9 mouse cellular contexts compared by ENCODE assay signal in genomic region chr5:122129068-122129655, GRCm38 (mm10). TPM values are rescaled to one million over a fixed set of nuclear protein-coding genes. Genes with fewer than 3 reads are reported as not detected.
DNase-seq lines count a peak whose midpoint lies in the region; ATAC-seq and TF ChIP-seq lines count a peak whose summit lies in the region.
"Had no signal": no experiment of that assay in that cellular context is flagged by ENCODE, and none has a peak within 500 bp of the region (broad histone marks: within the 10 kb centered on the region; RNA-seq: fewer than 3 reads in every experiment).

No protein-coding gene starts in this region.

- no peak for TF ChIP-seq POLR2A in testis, adult 2 months (IDR thresholded peaks at IDR 0.05; ENCODE audit: control insufficient read depth, low read depth, low read length)

- 31% methylated on average over 16 of the region's 16 CpGs for WGBS in intestine, embryonic 14.5 days
- WGBS in intestine, embryonic 16.5 days: 29% methylated on average over 16 of the region's 16 CpGs
- 32% methylated on average over 16 of the region's 16 CpGs for WGBS in midbrain, embryonic 16.5 days

- H3K4me3 ChIP-seq in intestine, embryonic 14.5 days (ENCODE audit: low read depth, low read length): no peak overlapping the region
- H3K4me3 ChIP-seq in intestine, embryonic 16.5 days (ENCODE audit: low read length): no peak overlapping the region
- H3K4me3 ChIP-seq in midbrain, embryonic 16.5 days (ENCODE audit: low read depth, low read length): no peak overlapping the region
- H3K4me3 ChIP-seq in testis, adult 2 months (ENCODE audit: control insufficient read depth, low read depth, low read length): peak overlapping the region; percentile 87
- H3K4me3 ChIP-seq: megakaryocyte, embryonic 14.5 days had no signal

- H3K27ac ChIP-seq in intestine, embryonic 14.5 days (ENCODE audit: low read depth): no peak overlapping the region
- no peak overlapping the region for H3K27ac ChIP-seq in intestine, embryonic 16.5 days (ENCODE audit: low read length)
- no peak overlapping the region for H3K27ac ChIP-seq in midbrain, embryonic 16.5 days (ENCODE audit: low read length)
- H3K27ac ChIP-seq in testis, adult 2 months (ENCODE audit: control insufficient read depth, insufficient read depth, low read depth, low read length): no peak overlapping the region

- H3K27me3 ChIP-seq in intestine, embryonic 14.5 days (replicated peaks; ENCODE audit: control insufficient read depth, insufficient read depth, low read length): no peaks in the 10 kb centered on the region
- H3K27me3 ChIP-seq in intestine, embryonic 16.5 days (replicated peaks; ENCODE audit: control insufficient read depth, insufficient read depth, low read length): no peaks in the 10 kb centered on the region
- H3K27me3 ChIP-seq in midbrain, embryonic 16.5 days (ENCODE audit: control insufficient read depth, insufficient read depth, low read depth, low read length): no peaks in the 10 kb centered on the region
- no peaks in the 10 kb centered on the region for H3K27me3 ChIP-seq in testis, adult 2 months (ENCODE audit: control insufficient read depth, insufficient read depth, low read length)

- ATAC-seq in intestine, embryonic 14.5 days (replicated peaks; ENCODE audit: low FRiP score, low TSS enrichment, low read depth): no peak
- ATAC-seq in intestine, embryonic 16.5 days: no peak
- peak; percentile 28 for ATAC-seq in midbrain, embryonic 16.5 days

- peak; percentile 84 for DNase-seq in intestine, embryonic 14.5 days (ENCODE audit: low spot score)
- peak; percentile 84 for DNase-seq in cerebellum, adult 8-10 months
- DNase-seq in frontal cortex, postnatal 25 days (ENCODE audit: low spot score in 2 of 2): peak; percentile 45 to 57
- DNase-seq in induced T-regulatory cell, adult 2 months (ENCODE audit: low read depth): peak; percentile 91
- peak; percentile 75 to 77 for DNase-seq in left cerebral cortex, postnatal 10 days (ENCODE audit: extremely low spot score in 1 of 2, low spot score in 2 of 2)

- 0 out of 2 replicates have a peak overlapping the region, but pooled peaks have one; percentile 4 for H3K4me2 ChIP-seq in intestine, embryonic 14.5 days (ENCODE audit: low read length)
- H3K4me2 ChIP-seq in intestine, embryonic 16.5 days (ENCODE audit: low read depth, low read length): no peak overlapping the region
- H3K4me2 ChIP-seq in midbrain, embryonic 16.5 days (ENCODE audit: low read length): no peak overlapping the region

- H3K4me1 ChIP-seq in intestine, embryonic 14.5 days (replicated peaks; ENCODE audit: control insufficient read depth, insufficient read depth, low read length): peaks cover 9% of the 10 kb centered on the region
- peaks cover 7% of the 10 kb centered on the region; the same call in 1 of the 2 replicates for H3K4me1 ChIP-seq in intestine, embryonic 16.5 days (ENCODE audit: control insufficient read depth, insufficient read depth, low read length)
- peaks cover 5% of the 10 kb centered on the region for H3K4me1 ChIP-seq in midbrain, embryonic 16.5 days (ENCODE audit: control insufficient read depth, insufficient read depth, low read length)
- peaks cover 31% of the 10 kb centered on the region for H3K4me1 ChIP-seq in testis, adult 2 months (ENCODE audit: control insufficient read depth, insufficient read depth, low read length)

- intact Hi-C loops in left cerebral cortex, postnatal 10 days (cut with DNase I): loop anchor here (2.0 kb wide), 1 partner anchor 132 kb away; no protein-coding TSS in a partner anchor

- TF ChIP-seq CTCF in testis, adult 2 months (IDR thresholded peaks at IDR 0.05; ENCODE audit: control insufficient read depth, insufficient read depth, insufficient replicate concordance, low read depth, low read length): no peak

- no peaks in the 10 kb centered on the region for H3K9me3 ChIP-seq in intestine, embryonic 14.5 days (ENCODE audit: control insufficient read depth, low read length)
- H3K9me3 ChIP-seq in intestine, embryonic 16.5 days (ENCODE audit: control insufficient read depth, low read length): no peaks in the 10 kb centered on the region
- H3K9me3 ChIP-seq in midbrain, embryonic 16.5 days (replicated peaks; ENCODE audit: control insufficient read depth, low read length, poor library complexity, severe bottlenecking): no peaks in the 10 kb centered on the region

- no peak overlapping the region for H3K9ac ChIP-seq in intestine, embryonic 14.5 days (ENCODE audit: low read length)
- H3K9ac ChIP-seq in intestine, embryonic 16.5 days (ENCODE audit: low read depth, low read length): no peak overlapping the region
- H3K9ac ChIP-seq in midbrain, embryonic 16.5 days (ENCODE audit: low read depth, low read length): no peak overlapping the region

- no peaks in the 10 kb centered on the region for H3K36me3 ChIP-seq in intestine, embryonic 14.5 days (ENCODE audit: control insufficient read depth, insufficient read depth, low read length)
- no peaks in the 10 kb centered on the region for H3K36me3 ChIP-seq in intestine, embryonic 16.5 days (ENCODE audit: control insufficient read depth, insufficient read depth, low read length)
- H3K36me3 ChIP-seq in midbrain, embryonic 16.5 days (ENCODE audit: control insufficient read depth, insufficient read depth, low read length): no peaks in the 10 kb centered on the region
- no peaks in the 10 kb centered on the region for H3K36me3 ChIP-seq in testis, adult 2 months (ENCODE audit: control insufficient read depth, insufficient read depth, low read length)

RNA-seq across cellular contexts. Expression of gene Ccdc63, which starts 11.5 kb away (rescaled TPM):
- 0.32 TPM in 1 of 2 replicates, not detected in the other for polyA plus RNA-seq in intestine, embryonic 14.5 days (2014; fragmentation: Nextera tagmentation; extraction: Ambion mirVana)
- not detected in 2 replicates for polyA plus RNA-seq in intestine, embryonic 16.5 days (2015; fragmentation: Nextera tagmentation; extraction: Ambion mirVana)
- 1 to 10 TPM in 1 of 2 experiments, under 1 TPM in 1; 0.24 to 1.2 TPM for total RNA-seq in left cerebral cortex, postnatal 10 days (2021)
- 0.24 and 0.25 TPM in 2 replicates for polyA plus RNA-seq in midbrain, embryonic 16.5 days (2015; fragmentation: Nextera tagmentation; extraction: Ambion mirVana)
- 288 and 313 TPM in 2 replicates for polyA plus RNA-seq in testis, adult 2 months (2012; rRNA removed)

RNA-seq across cellular contexts. Expression of gene Myl2, which starts 28.4 kb away (rescaled TPM):
- not detected in 2 replicates for polyA plus RNA-seq in intestine, embryonic 14.5 days (2014; fragmentation: Nextera tagmentation; extraction: Ambion mirVana)
- 0.87 and 1.9 TPM in 2 replicates for polyA plus RNA-seq in intestine, embryonic 16.5 days (2015; fragmentation: Nextera tagmentation; extraction: Ambion mirVana)
- 1 to 10 TPM in 1 of 2 experiments, under 1 TPM in 1; 0.97 to 1.4 TPM for total RNA-seq in left cerebral cortex, postnatal 10 days (2021)
- 1.6 and 2.4 TPM in 2 replicates for polyA plus RNA-seq in midbrain, embryonic 16.5 days (2015; fragmentation: Nextera tagmentation; extraction: Ambion mirVana)
- polyA plus RNA-seq in testis, adult 2 months (2012; rRNA removed): 1.4 and 1.5 TPM in 2 replicates

RNA-seq across cellular contexts. Expression of gene Ppp1cc, which starts 28.9 kb away (rescaled TPM):
- polyA plus RNA-seq in intestine, embryonic 14.5 days (2014; fragmentation: Nextera tagmentation; extraction: Ambion mirVana): 259 and 270 TPM in 2 replicates
- polyA plus RNA-seq in intestine, embryonic 16.5 days (2015; fragmentation: Nextera tagmentation; extraction: Ambion mirVana): 213 and 215 TPM in 2 replicates
- total RNA-seq in left cerebral cortex, postnatal 10 days (2021): 100 to 1,000 TPM; 170 to 190 TPM
- polyA plus RNA-seq in midbrain, embryonic 16.5 days (2015; fragmentation: Nextera tagmentation; extraction: Ambion mirVana): 188 and 193 TPM in 2 replicates
- 524 and 547 TPM in 2 replicates for polyA plus RNA-seq in testis, adult 2 months (2012; rRNA removed)

Comparison
In these comparisons a context has a peak if more than half of its experiments do, and no peak if none do; other contexts are left out.
1. RNA of gene Ccdc63, which starts 11.5 kb away (polyA plus RNA-seq): 288 to 313 TPM in testis, adult 2 months; 0.24 to 0.25 TPM in midbrain, embryonic 16.5 days, 0.32 TPM in intestine, embryonic 14.5 days and not detected in intestine, embryonic 16.5 days; every median in the first group is over 100 times any median in the second.
2. Peak in every context shown above with its lines, with median percentiles within 50 percentile points of each other: DNase-seq.